In genomic region chr1:18106720-18107355, GRCm38 (mm10) we compare ENCODE assay signal across 10 mouse cellular contexts. TPM values are rescaled to one million over a fixed set of nuclear protein-coding genes. Genes with fewer than 3 reads are reported as not detected.
DNase-seq lines count a peak whose midpoint lies in the region; ATAC-seq and TF ChIP-seq lines count a peak whose summit lies in the region.
"Had no signal": no experiment of that assay in that cellular context is flagged by ENCODE, and none has a peak within 500 bp of the region (broad histone marks: within the 10 kb centered on the region; RNA-seq: fewer than 3 reads in every experiment).

No protein-coding gene starts in this region.

- no peak overlapping the region; the same call in 1 of the 2 replicates for H3K4me3 ChIP-seq in layer of hippocampus, adult 2 months
- H3K4me3 ChIP-seq in forebrain, embryonic 12.5 days (replicated peaks): no peak overlapping the region
- H3K4me3 ChIP-seq in midbrain, postnatal 0 days (ENCODE audit: low read depth, low read length): no peak overlapping the region

- ATAC-seq in forebrain, embryonic 12.5 days (ENCODE audit: low FRiP score): peak; percentile 75
- peak; percentile 75; the same call in 1 of the 2 replicates for ATAC-seq in midbrain, postnatal 0 days (ENCODE audit: low FRiP score)

- H3K9ac ChIP-seq in forebrain, embryonic 12.5 days: no peak overlapping the region
- H3K9ac ChIP-seq in midbrain, postnatal 0 days (replicated peaks; ENCODE audit: low read length, poor library complexity, severe bottlenecking): no peak overlapping the region

- no peak overlapping the region for H3K27ac ChIP-seq in layer of hippocampus, adult 2 months
- H3K27ac ChIP-seq in forebrain, embryonic 12.5 days: no peak overlapping the region
- H3K27ac ChIP-seq in midbrain, postnatal 0 days (ENCODE audit: low read depth, low read length): no peak overlapping the region

- H3K4me1 ChIP-seq in forebrain, embryonic 12.5 days: no peaks in the 10 kb centered on the region; the same call in 1 of the 2 replicates
- H3K4me1 ChIP-seq in midbrain, postnatal 0 days (ENCODE audit: insufficient read depth, low read length): no peaks in the 10 kb centered on the region

- H3K27me3 ChIP-seq in forebrain, embryonic 12.5 days: no peaks in the 10 kb centered on the region
- no peaks in the 10 kb centered on the region for H3K27me3 ChIP-seq in midbrain, postnatal 0 days (ENCODE audit: insufficient read depth, low read length)

- H3K36me3 ChIP-seq in forebrain, embryonic 12.5 days (replicated peaks): no peaks in the 10 kb centered on the region
- no peaks in the 10 kb centered on the region for H3K36me3 ChIP-seq in midbrain, postnatal 0 days (ENCODE audit: insufficient read depth, low read length)

- H3K9me3 ChIP-seq in forebrain, embryonic 12.5 days: no peaks in the 10 kb centered on the region
- H3K9me3 ChIP-seq in midbrain, postnatal 0 days (ENCODE audit: low read length): no peaks in the 10 kb centered on the region

- peak; percentile 74 for TF ChIP-seq CTCF in layer of hippocampus, adult 2 months (conservative IDR thresholded peaks at IDR 0.05)
- TF ChIP-seq CTCF in midbrain, postnatal 0 days (IDR thresholded peaks at IDR 0.05): peak; percentile 87

- 36% methylated on average over 5 of the region's 5 CpGs for WGBS in forebrain, embryonic 12.5 days
- WGBS in midbrain, postnatal 0 days: 34% methylated on average over 5 of the region's 5 CpGs

- H3K4me2 ChIP-seq in forebrain, embryonic 12.5 days: no peak overlapping the region
- H3K4me2 ChIP-seq in midbrain, postnatal 0 days (ENCODE audit: low read depth, low read length, poor library complexity, severe bottlenecking): no peak overlapping the region

- DNase-seq in layer of hippocampus, adult 2 months (ENCODE audit: low spot score in 2 of 2): peak; percentile 12 to 13
- DNase-seq in layer of hippocampus, adult 9-11 months: no peak
- peak; percentile 43 for DNase-seq in Muller cell, postnatal 12 days (ENCODE audit: inconsistent ontology term)
- DNase-seq in midbrain, postnatal 0 days (ENCODE audit: low spot score): peak; percentile 82
- no peak for DNase-seq in cerebellum, adult 18-20 months
- DNase-seq in spleen, adult 18-20 months: no peak
- DNase-seq in ovary, postnatal 10 days (ENCODE audit: low spot score): no peak

RNA-seq across cellular contexts. Expression of gene Crisp4, which starts 38.9 kb away (rescaled TPM):
- not detected for total RNA-seq in layer of hippocampus, adult 2 months (2021)
- not detected in 2 replicates for polyA plus RNA-seq in forebrain, embryonic 12.5 days (2016; fragmentation: Nextera tagmentation; extraction: Ambion mirVana)
- total RNA-seq in midbrain, postnatal 0 days (2014; rRNA removed): not detected in 2 replicates
- not detected in 2 replicates for polyA plus RNA-seq in midbrain, postnatal 0 days (2015; fragmentation: Nextera tagmentation; extraction: Ambion mirVana)
- total RNA-seq: adrenal gland, postnatal 4 days; layer of hippocampus, adult 8-10 months had no signal

Comparison
In these comparisons a context has a peak if more than half of its experiments do, and no peak if none do; other contexts are left out.
1. DNase-seq: peak in layer of hippocampus, adult 2 months (2 of 2), Muller cell, postnatal 12 days (single experiment) and midbrain, postnatal 0 days (single experiment); none in layer of hippocampus, adult 9-11 months (single experiment), cerebellum, adult 18-20 months (0 of 2), spleen, adult 18-20 months (0 of 2) and ovary, postnatal 10 days (single experiment).